Mouse (Mus musculus) frontal cortex, postnatal 10 days (tissue): ENCODE data around the gene Emc3.

Source experiments
- DNase-seq, 2 experiments: peaks; one replicate each; pipeline ENCODE4 v3.0.0; 2022; ENCODE audit warnings: low spot score in 2 of 2, mixed read lengths in 1 of 2

Gene Emc3

DNA sequence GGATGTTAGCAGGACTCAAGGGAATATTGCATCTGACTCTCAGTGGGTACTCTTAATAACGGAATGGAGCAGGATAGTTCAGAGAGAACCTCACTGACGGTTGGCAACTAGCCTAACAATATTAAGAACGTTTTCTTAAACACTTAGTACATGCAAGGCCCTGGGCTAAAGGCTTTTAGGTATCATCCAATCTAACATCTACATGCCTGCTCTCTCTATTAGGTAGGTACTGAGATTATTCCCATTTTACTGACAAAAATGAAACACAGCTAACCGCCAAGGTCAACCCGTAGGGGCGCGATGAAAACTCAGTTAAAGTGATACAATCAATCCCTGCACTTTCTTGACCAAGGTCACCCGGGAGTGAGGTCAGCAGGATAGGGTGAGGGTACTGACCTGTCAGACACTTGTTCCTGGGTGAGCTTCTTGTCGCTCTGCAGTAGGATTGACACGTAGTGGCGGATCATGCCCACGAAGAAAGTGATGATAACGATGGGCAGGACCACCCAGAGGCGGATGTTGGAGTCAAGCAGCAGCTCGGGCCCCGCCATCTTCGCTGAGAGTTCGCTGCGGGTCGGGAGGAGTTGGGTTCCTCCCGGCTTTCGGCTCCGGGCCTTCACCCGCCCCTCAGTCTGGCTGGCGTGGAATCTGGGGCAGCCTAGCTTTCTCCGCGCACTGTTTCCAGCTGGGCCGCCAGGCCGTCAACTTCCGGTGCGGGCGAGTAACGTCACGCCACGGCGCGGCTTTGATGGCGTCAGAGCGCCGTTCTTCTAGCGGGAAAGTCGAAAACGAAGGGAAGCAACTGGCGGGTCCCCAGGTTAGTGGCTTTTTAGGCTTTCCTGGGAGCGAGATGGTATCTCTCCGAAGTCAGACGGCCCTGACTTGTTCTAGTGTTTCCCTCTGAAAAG, at the start of gene Emc3, which contains the start of gene Fancd2:
TSS of gene Emc3 (minus strand) at position 721 of the 908 bp plus-strand sequence.
TSS of gene Fancd2 (plus strand) at position 751 of the 908 bp plus-strand sequence.
- peak; percentile 80 to 91 for DNase-seq

DNA sequence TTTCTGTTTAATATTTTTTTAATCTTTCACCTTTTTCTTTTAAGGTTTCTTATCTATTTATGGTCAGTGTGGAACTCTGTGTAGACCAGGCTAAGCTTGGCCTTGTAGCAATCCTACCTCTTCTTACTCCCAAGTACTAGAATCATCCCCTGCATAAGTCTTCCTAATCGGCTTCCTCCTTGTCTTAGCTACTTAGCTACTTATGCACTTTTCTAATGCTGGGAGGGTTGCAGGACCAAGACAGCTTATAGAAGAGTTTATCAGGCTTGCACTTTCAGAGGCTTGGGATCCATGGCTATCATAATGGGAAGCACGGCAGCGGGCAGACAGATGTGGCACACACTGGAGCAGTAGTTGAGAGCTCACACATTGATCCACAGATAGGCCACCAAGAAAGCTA, 47.9 kb upstream of the Emc3 start:
- DNase-seq: no peak

DNA sequence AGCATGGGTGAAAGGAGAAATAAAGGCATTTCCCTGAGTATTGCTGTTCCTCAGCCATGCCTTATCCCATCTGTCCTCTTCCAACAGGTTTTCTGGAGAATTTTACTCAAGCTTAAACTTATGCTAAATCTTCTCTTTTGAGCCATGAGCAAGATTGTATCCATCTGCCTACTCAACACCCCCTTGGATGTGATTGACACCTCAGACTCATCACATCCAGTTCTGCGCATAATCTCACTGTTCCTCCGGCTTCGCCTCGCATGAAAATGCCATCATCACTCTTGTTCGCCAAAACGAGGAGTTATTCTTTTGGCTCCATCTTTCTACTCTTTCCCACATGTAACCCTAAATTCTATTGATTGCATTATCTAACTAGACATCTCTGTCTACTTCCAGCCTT, 44.6 kb upstream of the Emc3 start:
- peak; percentile 11 to 25 for DNase-seq

DNA sequence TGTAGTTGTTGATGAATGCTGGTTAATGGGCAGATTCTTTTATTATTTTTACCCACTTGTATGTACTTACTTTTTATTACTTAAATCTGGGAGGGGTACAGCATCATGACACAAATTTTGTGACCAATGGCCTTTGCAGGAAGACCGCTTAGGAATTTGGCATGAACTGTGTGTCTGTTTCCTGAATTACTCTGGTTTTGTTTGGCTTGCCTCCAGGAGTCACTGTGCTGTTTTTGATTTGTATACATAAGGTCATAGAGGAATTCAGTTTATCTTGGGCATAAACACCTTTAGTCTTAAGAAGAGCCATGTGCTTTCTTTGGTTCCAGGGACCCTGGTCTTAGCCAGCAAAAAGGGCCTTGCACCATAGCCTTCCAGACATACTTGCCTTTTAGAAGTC, 33.1 kb upstream of the Emc3 start:
- DNase-seq: no peak

DNA sequence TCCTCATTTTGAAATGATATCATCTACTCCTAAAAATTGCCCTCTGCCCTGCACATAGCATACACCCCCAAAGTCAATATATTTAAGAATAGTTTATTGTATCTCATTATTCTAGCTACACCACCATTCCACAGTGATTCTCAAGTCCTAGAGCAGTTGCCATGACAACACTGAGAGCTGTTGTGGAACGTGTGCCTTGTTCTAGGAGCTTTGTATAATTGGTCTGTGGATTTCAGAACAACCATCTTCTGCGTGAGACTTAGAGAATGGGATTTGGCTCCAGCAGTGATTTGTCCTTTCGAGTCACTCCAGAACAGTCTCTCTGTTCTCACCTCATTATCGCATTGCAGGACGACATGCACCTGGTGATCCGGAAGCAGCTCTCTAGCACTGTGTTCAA, 28.3 kb upstream of the Emc3 start:
- DNase-seq: no peak

DNA sequence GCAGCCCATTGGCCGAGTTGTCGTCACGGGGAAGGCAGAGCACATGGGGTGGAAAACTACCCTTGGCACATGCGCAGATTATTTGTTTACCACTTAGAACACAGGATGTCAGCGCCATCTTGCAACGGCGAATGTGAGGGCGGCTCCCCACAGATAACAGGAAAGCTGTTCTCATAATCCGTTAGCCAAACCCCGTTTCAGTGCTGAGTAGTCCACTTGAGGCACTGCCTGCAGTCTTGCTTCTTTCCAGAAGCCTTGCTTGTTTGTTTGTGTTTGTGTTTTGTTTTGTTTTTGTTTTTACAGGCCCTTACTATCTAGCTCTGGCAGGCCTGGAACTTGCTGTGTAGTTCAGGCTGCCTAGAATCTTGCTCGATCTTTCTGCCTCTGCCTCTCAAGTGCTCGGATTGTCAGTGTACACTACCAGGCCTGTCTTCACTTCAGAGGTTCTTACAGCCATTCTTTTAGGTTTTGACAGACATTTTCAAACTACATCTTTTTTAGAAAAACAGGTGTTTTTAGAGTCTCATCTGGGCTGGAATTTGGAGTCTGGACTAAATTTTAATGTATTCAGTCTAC, 12.5 kb upstream of the Emc3 start:
- DNase-seq: no peak

DNA sequence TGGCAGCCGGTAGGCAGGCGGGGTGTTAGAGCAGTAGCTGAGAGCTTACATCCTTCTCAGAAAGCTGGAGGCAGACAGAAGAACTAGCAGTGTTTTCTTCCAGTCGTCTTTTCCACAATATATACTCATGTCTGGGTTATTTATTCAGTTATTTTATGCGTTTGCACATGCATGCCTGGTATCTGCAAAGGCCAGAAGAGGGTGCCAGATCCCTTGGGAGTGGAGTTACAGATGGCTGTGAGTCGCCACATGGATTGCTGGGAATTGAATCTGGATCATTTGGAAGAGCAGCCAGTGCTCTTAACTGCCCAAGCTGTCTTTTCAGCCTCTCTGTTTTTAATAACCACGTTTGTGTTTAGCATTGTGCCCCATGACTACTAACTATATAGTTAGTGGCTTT, 10.2 kb upstream of the Emc3 start:
- DNase-seq: no peak

DNA sequence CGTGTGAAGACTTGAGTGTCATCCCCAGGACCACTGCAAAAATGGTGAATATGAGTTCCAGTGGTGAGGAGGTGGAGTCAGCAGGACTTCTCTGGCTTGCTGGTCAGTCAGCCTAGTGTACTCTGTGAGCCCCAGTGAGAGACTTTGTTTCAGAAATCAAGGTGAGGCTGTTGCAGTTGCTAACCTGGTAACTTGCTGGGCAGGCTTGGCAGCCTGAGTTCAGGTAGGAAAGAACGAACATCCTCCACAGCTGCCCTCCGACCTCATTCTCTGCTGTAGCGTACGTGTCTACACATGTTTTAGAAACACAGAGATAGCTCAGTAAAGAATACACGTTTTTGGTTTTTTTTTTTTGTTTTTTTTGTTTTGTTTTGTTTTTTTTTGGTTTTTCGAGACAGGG, 3.4 kb upstream of the Emc3 start:
- no peak for DNase-seq

DNA sequence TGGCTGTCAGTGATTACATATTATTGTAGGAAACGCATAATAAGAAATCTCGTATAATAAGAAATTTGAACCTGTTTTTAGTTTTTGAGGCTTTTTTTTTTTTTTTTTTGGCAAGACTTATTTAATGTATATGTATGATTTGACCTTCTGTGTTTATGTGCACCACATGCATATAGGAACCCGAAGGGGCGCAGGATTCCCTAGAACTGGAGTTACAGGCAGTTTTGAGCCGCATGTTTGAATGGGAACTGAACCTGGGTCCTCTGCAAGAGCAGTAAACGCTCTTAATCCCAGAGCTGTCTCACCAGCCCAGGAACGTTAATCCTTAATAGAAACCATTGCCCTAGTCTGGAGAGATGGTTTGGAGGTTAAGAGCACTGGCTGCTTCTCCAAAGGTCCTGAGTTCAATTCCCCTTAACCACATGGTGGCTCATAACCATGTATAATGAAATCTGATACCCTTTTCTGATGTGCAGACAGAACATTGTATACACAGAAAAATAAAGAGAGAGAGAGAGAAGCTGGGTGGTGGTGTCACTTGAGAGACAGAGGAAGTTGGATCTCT, 470 bp upstream of the Emc3 start:
- DNase-seq: no peak

DNA sequence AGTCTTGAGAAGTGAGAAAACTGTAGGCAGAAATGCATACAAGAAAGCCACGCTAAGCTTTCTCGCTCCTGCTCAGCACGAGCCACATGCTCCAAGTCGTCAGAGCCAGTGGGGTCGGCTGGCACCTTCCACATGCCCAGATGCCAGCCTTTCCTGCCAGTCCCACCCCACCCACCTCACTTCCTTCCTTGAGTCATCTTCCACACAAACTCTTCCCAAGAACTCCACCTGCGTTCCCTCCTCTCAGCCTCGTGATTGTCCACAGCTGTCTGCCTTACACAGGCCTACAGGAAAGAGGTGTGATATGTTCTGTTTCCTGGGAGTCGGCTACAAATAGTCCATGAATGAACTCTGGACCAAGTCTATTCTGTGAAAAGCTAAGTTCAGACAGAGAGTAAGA, 8.0 kb downstream of the Emc3 start:
- no peak for DNase-seq

DNA sequence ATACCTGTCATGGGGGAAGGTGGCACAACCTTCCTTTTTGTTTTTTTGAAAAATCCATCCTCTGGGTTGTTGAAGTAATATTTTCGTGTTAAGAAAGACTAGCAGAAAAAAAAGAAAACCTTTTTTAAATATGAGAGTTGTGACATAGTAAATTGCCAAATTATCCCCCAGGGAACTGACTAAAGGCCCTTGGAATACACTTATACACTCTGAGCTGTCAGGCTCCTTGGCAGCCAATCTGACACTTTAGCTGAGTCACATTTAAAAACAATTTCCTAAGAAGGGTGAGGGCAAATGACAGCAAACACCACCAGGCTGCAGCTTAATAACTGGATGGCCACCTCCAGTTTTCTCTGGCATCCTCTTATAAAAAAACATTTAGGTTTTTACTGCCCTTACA, 9.1 kb downstream of the Emc3 start:
- no peak for DNase-seq

DNA sequence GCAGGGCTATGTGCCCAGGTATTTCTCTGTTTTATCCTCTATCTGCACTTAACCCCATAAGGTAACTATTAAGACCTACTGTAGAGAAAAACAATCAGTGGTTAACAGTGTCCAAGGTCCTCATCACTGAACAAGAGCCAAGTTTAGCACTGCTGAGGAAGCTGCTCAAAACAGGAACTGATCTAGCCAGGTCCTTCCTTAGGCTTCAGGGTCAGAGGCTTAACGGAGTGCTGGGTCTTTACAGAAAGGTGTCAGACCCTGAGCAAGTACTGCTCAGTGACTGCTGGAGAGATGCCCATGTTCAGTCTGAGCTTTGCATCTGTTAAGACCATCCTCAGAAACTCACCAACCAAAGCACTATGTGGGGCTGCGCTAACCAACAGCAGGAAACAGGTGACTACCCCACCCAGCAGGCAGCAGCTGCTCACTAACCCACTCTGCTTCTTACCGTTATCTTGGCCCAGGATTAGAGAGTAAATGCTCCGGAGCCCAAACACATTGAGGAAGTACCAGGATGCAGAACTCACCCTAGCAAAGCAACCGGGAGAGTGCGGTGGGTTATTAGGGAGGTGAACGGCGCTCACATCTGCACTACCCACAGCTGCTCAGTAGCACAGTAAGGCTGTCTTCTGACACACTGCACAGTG, 13.9 kb downstream of the Emc3 start:
- DNase-seq: no peak

DNA sequence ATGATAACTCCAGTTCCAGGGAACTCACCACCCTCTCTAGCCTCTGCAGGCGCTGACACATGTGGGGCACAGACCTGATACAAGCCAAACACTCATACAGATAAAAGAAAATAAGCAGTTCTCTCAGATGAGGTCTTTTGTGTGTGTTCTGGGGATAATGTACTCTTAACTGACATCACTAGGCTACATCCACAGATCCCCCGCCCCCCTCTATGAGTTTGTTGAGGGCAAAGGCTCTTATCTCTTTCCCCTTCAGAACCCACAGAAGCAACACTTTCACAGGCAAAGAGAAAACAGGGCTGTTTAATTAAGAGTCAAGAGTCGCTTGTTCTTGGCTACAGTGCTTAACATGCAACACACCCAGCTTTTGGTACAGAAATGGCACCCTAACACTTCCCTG, 16.9 kb downstream of the Emc3 start:
- no peak for DNase-seq

DNA sequence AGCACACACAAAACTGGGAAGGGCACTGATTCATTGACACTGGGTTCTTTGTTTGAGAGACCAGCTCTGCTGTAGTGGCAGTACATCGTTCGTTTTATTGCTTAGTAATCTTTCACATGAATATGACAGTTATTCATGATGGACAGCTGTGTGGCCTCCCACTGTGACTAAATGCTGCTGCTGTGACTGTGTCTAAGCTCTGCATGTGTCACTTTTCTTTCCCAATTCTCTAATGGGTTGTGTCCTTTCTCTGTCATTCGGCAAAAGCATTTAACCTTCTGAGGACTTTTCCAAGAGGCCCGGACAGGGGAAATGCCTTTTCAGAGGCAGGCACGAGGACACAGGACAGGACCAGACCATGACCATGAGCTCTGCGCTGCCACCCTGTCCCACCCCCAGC, 17.5 kb downstream of the Emc3 start:
- no peak for DNase-seq

DNA sequence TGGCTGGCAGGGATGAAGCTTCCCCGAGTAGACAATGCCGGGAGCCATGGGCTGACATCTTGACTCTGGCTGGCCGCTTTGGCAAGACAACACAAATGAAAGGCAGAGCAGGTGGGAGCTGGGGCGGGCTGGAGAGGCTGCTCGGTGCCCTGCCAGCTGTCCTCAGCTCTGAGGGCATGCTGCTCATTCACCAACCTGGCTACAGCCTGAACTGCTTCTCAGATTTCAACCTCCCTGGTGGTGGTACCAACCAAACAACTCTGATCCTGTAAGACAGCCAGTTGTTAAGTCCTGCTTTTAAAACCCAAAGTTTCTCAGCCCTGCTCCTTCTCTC, 22.5 kb downstream of the Emc3 start:
- no peak for DNase-seq

DNA sequence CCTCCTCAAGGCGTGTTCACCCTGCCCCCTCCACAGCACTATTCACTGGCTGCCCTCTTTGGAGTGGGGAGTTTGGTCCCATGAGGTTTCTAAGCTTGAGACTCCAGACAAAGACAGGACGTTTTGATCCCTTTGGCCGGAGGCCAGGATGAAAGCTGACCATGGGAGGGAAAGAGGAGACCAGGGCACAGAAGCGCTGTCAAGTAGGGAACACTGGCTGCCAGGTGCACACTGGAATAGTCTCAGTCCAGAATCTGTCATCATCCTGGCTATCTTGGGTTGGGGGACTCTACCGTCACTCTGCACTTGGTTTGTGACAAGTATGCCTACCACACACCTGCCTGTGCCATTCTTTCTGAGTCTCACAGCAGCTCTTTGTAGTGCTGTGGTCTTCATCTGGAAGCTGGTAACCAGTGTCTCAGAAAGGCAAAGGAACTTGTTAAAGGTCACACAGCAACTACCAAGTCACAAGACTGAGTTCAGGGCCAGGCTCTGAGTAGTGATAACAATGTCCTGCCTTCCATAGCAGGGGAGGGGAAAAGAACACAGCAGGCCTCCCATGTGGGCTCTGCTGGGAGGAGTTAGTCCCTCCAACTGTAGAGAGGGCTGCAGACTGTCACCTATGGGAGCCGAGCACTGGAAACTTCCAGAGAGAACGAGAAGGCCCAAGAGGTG, 23.0 kb downstream of the Emc3 start:
- DNase-seq: no peak

DNA sequence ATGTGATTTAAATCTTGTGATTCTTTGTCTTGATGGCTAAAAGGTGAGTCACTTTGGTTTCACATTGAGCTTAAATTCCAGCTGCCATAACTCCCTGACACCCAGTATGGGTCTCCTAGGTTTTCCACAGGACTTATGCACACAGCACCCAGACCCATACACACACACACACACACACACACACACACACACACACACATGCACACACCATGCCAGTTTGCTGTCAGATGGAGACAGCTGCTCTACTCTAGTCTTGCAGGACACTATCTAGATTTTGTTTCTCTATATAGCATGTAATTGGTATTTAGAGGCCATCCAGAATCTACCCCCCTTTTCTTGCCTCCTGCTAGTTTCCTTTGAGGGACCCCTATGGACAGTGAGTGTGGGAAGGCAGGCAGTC, 24.3 kb downstream of the Emc3 start:
- no peak for DNase-seq

DNA sequence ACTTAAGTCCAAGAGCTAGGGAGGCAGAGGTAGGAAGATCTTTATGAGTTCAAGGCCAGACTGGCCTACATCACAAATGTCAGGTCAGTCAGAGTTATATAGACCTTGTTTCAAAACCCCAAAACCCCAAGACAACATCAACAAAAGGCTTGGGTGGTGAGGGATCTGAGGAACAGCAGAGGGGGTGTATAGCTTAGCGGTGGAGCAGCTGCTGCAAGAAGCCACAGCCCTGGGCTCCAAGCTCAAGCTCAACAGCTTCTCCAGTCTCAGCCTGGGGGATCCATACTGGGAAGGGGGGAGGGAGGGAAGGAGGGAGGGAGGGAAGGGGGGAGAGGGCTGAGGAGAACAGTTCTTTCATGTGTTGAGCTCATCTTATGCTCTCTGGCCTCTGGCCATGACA, 25.8 kb downstream of the Emc3 start:
- no peak for DNase-seq

DNA sequence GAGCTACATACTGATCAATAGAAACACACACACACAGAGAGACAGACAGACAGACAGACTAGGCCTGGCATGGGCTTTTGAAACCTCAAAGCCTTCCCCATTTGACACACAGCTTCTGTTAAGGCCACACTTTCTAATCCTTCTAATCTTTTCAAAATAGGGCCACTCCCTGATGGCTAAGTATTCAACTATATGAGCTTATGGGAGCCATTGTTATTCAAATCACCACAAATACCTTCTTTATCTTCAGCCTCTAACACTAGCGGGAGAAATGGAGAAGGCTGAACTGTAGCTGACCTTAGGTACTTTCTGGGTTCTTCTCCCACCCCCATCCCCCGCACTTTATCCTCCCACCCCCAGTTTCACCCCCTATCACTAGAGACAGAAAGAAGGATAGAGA, 28.7 kb downstream of the Emc3 start:
- no peak for DNase-seq

DNA sequence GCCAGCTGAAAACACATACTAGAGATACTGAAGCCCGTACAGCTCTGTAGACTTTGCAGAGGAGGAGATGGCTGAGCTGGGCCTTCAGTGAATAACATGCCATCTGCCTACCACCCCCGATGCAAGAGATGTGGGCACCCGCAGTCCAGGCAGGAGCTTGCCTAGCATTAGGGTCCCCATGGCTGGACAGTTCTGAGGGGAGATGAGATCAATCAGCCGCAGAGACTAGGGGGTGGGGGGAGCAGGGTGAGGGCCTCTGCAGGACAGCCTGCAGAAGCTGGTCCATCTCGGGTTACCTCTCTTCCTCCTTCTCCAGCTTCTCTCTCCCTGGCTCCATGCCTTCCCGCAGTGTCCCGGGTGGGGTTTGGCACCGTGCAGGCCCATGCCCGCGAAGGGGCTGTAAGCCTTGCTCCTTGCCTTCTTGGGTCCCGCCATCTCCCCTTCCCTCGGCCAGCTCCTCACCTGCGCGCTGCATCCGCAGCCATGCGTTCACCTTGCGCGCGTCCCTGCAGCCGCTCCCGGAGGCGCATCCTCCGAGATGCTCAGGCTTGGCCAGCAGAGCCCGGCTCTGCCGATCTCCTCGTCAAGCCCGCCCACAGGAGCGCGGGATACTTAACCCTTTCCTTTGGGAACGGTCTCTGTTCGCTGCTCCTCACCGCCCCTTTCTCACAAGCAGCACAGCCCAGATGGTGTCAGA, 29.9 kb downstream of the Emc3 start, which contains the start of gene Prrt3:
TSS of gene Prrt3 (minus strand) at position 544 of the 697 bp plus-strand sequence.
- DNase-seq: peak; percentile 68 to 75

DNA sequence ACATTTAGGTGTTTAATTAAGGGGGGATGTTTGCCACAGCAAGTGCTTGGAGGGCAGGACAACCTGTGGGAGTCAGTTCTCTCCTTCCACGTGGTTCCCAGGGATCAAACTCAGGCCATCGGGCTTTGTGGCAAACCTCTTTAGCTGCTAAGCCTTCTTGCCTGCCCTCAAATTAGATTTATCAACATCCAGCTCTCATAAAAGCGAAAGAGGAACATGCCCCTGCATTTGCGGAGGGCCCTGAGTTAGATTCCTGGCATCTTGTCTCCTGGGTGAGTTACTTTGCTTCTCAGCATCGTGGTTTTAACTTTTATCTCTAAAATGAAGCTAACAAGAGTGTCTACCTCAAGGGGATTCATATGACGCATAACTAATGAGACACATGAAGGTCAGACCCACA, 32.1 kb downstream of the Emc3 start:
- no peak for DNase-seq
